In the genomic region with DNA sequence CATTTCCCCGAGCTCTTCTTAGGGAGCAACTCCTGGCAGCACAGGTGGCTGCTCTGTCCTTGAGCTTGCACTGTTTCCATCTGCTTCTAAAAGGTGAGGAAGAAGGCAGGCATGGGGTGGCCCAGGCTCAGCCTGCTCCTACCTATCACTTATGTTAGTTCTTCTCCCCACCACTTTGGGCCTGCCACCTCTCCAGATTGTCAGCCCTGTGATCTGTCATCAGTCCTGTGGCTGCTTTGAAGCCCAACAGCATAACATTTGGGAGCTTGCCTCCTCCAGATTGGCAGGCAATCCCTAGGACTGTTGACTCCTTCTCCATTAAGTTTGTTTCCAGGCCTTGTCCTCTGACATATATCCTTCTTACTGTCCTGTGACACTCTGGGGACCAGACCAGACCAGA, we compare ENCODE assay signal across 38 mouse cellular contexts. TPM values are rescaled to one million over a fixed set of nuclear protein-coding genes. Genes with fewer than 3 reads are reported as not detected.
DNase-seq lines count a peak whose midpoint lies in the region; ATAC-seq and TF ChIP-seq lines count a peak whose summit lies in the region.
"Had no signal": no experiment of that assay in that cellular context is flagged by ENCODE, and none has a peak within 500 bp of the region (broad histone marks: within the 10 kb centered on the region; RNA-seq: fewer than 3 reads in every experiment).

No protein-coding gene starts in this region.

- no peaks in the 10 kb centered on the region for H3K27me3 ChIP-seq in hindbrain, embryonic 10.5 days (ENCODE audit: insufficient read depth, poor library complexity, severe bottlenecking)
- H3K27me3 ChIP-seq in hindbrain, postnatal 0 days (ENCODE audit: insufficient read depth, low read length): no peaks in the 10 kb centered on the region
- H3K27me3 ChIP-seq in heart, embryonic 13.5 days (replicated peaks): no peaks in the 10 kb centered on the region
- H3K27me3 ChIP-seq in liver, embryonic 12.5 days (replicated peaks): no peaks in the 10 kb centered on the region
- H3K27me3 ChIP-seq: intestine, embryonic 15.5 days; limb, embryonic 13.5 days; liver, embryonic 13.5 days; megakaryocyte, embryonic 14.5 days; midbrain, embryonic 12.5 days; neural tube, embryonic 12.5 days; Patski had no signal

- no peak for TF ChIP-seq CTCF in hindbrain, postnatal 0 days (IDR thresholded peaks at IDR 0.05; ENCODE audit: low read depth)

- no peak for ATAC-seq in hindbrain, postnatal 0 days
- no peak for ATAC-seq in heart, embryonic 13.5 days (ENCODE audit: extremely low read depth, insufficient number of reproducible peaks, low FRiP score, low TSS enrichment)
- no peak for ATAC-seq in liver, embryonic 12.5 days
- ATAC-seq: forebrain, embryonic 14.5 days; hindbrain, embryonic 16.5 days; intestine, embryonic 15.5 days; lung, postnatal 0 days; Patski had no signal

- H3K4me2 ChIP-seq in hindbrain, postnatal 0 days (ENCODE audit: low read depth, low read length): no peak overlapping the region
- no peak overlapping the region for H3K4me2 ChIP-seq in heart, embryonic 13.5 days
- no peak overlapping the region for H3K4me2 ChIP-seq in liver, embryonic 12.5 days
- H3K4me2 ChIP-seq: intestine, embryonic 15.5 days; limb, embryonic 13.5 days; liver, embryonic 13.5 days; midbrain, embryonic 12.5 days; neural tube, embryonic 12.5 days had no signal

- no peak overlapping the region for H3K4me3 ChIP-seq in hindbrain, embryonic 10.5 days
- no peak overlapping the region for H3K4me3 ChIP-seq in hindbrain, postnatal 0 days (ENCODE audit: low read length)
- H3K4me3 ChIP-seq in heart, embryonic 13.5 days: no peak overlapping the region
- no peak overlapping the region for H3K4me3 ChIP-seq in liver, embryonic 12.5 days
- H3K4me3 ChIP-seq: intestine, embryonic 15.5 days; left cerebral cortex, adult 2 months; limb, embryonic 13.5 days; liver, embryonic 13.5 days; megakaryocyte, embryonic 14.5 days; midbrain, embryonic 12.5 days; myocyte; neural tube, embryonic 12.5 days had no signal

- peak; percentile 93 for DNase-seq in heart, adult 11 months
- no peak for DNase-seq in heart, adult 8-10 months (ENCODE audit: low spot score)
- no peak for DNase-seq in hindbrain, embryonic 10.5 days (ENCODE audit: low spot score)
- DNase-seq in hindbrain, postnatal 0 days (ENCODE audit: low spot score): no peak
- no peak for DNase-seq in adrenal gland, postnatal 25 days
- DNase-seq: adrenal gland, postnatal 14 days; cerebellum, adult 11-12 months; cerebellum, adult 9-11 months; gastrocnemius, postnatal 14 days; kidney, adult 2 months; kidney, postnatal 4 days; liver, embryonic 13.5 days; lung, adult 18-20 months; lung, postnatal 4 days; right cerebral cortex, adult 18-20 months; spleen, adult 18-20 months; thymus, adult 18-20 months; thymus, postnatal 25 days had no signal

- peaks cover 31% of the 10 kb centered on the region for H3K4me1 ChIP-seq in hindbrain, embryonic 10.5 days (replicated peaks)
- peaks cover 4% of the 10 kb centered on the region; the same call in 1 of the 2 replicates for H3K4me1 ChIP-seq in hindbrain, postnatal 0 days (ENCODE audit: insufficient read depth, low read length)
- peaks cover 41% of the 10 kb centered on the region for H3K4me1 ChIP-seq in heart, embryonic 13.5 days
- no peaks in the 10 kb centered on the region for H3K4me1 ChIP-seq in liver, embryonic 12.5 days
- H3K4me1 ChIP-seq: intestine, embryonic 15.5 days; liver, embryonic 13.5 days had no signal

- H3K9me3 ChIP-seq in hindbrain, embryonic 10.5 days: no peaks in the 10 kb centered on the region
- H3K9me3 ChIP-seq in hindbrain, postnatal 0 days (ENCODE audit: low read length): no peaks in the 10 kb centered on the region
- no peaks in the 10 kb centered on the region for H3K9me3 ChIP-seq in heart, embryonic 13.5 days
- no peaks in the 10 kb centered on the region for H3K9me3 ChIP-seq in liver, embryonic 12.5 days (replicated peaks)
- H3K9me3 ChIP-seq: G1E; intestine, embryonic 15.5 days; limb, embryonic 13.5 days; liver, embryonic 13.5 days; megakaryocyte, embryonic 14.5 days; midbrain, embryonic 12.5 days; neural tube, embryonic 12.5 days had no signal

- peak overlapping the region; percentile 35; the same call in 1 of the 2 replicates for H3K27ac ChIP-seq in hindbrain, embryonic 10.5 days
- H3K27ac ChIP-seq in hindbrain, postnatal 0 days: no peak overlapping the region
- peak overlapping the region; percentile 39; the same call in 1 of the 2 replicates for H3K27ac ChIP-seq in heart, embryonic 13.5 days (replicated peaks)
- H3K27ac ChIP-seq in liver, embryonic 12.5 days: no peak overlapping the region
- H3K27ac ChIP-seq: intestine, embryonic 15.5 days; kidney, postnatal 0 days; left cerebral cortex, adult 2 months; limb, embryonic 13.5 days; liver, embryonic 13.5 days; midbrain, embryonic 12.5 days; neural tube, embryonic 12.5 days; stomach, postnatal 0 days had no signal

- 85% methylated on average over 1 of the region's 1 CpGs for WGBS in hindbrain, embryonic 10.5 days
- WGBS in hindbrain, postnatal 0 days: 77% methylated on average over 1 of the region's 1 CpGs
- WGBS in heart, embryonic 13.5 days: 51% methylated on average over 1 of the region's 1 CpGs
- WGBS in liver, embryonic 12.5 days (ENCODE audit: insufficient replicate concordance): 52% methylated on average over 1 of the region's 1 CpGs

- H3K36me3 ChIP-seq in hindbrain, embryonic 10.5 days: peaks cover 28% of the 10 kb centered on the region
- peaks cover 11% of the 10 kb centered on the region; the same call in 1 of the 2 replicates for H3K36me3 ChIP-seq in hindbrain, postnatal 0 days (ENCODE audit: insufficient read depth, low read length)
- H3K36me3 ChIP-seq in heart, embryonic 13.5 days: peaks cover 7% of the 10 kb centered on the region
- H3K36me3 ChIP-seq in liver, embryonic 12.5 days: no peaks in the 10 kb centered on the region; the same call in 1 of the 2 replicates
- H3K36me3 ChIP-seq: intestine, embryonic 15.5 days; liver, embryonic 13.5 days; neural tube, embryonic 12.5 days had no signal

- no peak overlapping the region for H3K9ac ChIP-seq in hindbrain, postnatal 0 days (replicated peaks; ENCODE audit: low read length)
- H3K9ac ChIP-seq in heart, embryonic 13.5 days: 0 out of 2 replicates have a peak overlapping the region, but pooled peaks have one; percentile 19
- no peak overlapping the region for H3K9ac ChIP-seq in liver, embryonic 12.5 days
- H3K9ac ChIP-seq: intestine, embryonic 15.5 days; limb, embryonic 13.5 days; liver, embryonic 13.5 days; midbrain, embryonic 12.5 days; neural tube, embryonic 12.5 days had no signal

RNA-seq across cellular contexts. Expression of a gene that starts 46.5 kb away (rescaled TPM):
- under 1 TPM in 2 of 4 experiments, not detected in 2; 0.22 to 0.37 TPM for total RNA-seq in heart, adult 8-10 months (2022)
- polyA plus RNA-seq in hindbrain, embryonic 10.5 days (2016; fragmentation: Nextera tagmentation; extraction: Ambion mirVana): 2.2 and 4.7 TPM in 2 replicates
- total RNA-seq in hindbrain, postnatal 0 days (2014; rRNA removed): 3.7 and 4.5 TPM in 2 replicates
- 2.0 and 2.1 TPM in 2 replicates for polyA plus RNA-seq in hindbrain, postnatal 0 days (2015; fragmentation: Nextera tagmentation; extraction: Ambion mirVana)
- polyA plus RNA-seq in heart, embryonic 13.5 days (2015; fragmentation: Nextera tagmentation; extraction: Ambion mirVana): 0.11 and 0.32 TPM in 2 replicates
- 0.07 and 0.08 TPM in 2 replicates for polyA plus RNA-seq in liver, embryonic 12.5 days (2016; fragmentation: Nextera tagmentation; extraction: Ambion mirVana)
- 17.1 and 33.0 TPM in 2 replicates for total RNA-seq in adrenal gland, postnatal 25 days (2021)
- total RNA-seq: common myeloid progenitor, adult 5-6 weeks; gastrocnemius, postnatal 14 days; granulocyte monocyte progenitor cell, adult 5-6 weeks; layer of hippocampus, postnatal 10 days; left cerebral cortex, adult 2 months; left cerebral cortex, postnatal 25 days had no signal
- polyA plus RNA-seq: forebrain, embryonic 14.5 days; G1E; limb, embryonic 13.5 days; liver, embryonic 13.5 days; lung, postnatal 0 days; Patski had no signal

Comparison
In these comparisons a context has a peak if more than half of its experiments do, and no peak if none do; other contexts are left out.
1. H3K27ac ChIP-seq: peak in hindbrain, embryonic 10.5 days (single experiment) and heart, embryonic 13.5 days (single experiment); none in hindbrain, postnatal 0 days (single experiment) and liver, embryonic 12.5 days (single experiment).